Mouse (Mus musculus) effector memory CD4-positive, alpha-beta T cell, adult 5 months (primary cell): ENCODE data around the gene Gca. TPM values are rescaled to one million over a fixed set of nuclear protein-coding genes. Genes with fewer than 3 reads are reported as not detected.

ENCODE experiments used
- polyA plus RNA-seq: library from polyadenylated mRNA; unstranded; fragments of 100-300 nt; shearing (Covaris generic); gene quantifications from one replicate; pipeline ENCODE4 v1.2.1, GENCODE M21; 2017

Gene Gca
- polyA plus RNA-seq = 5.8 TPM

DNA sequence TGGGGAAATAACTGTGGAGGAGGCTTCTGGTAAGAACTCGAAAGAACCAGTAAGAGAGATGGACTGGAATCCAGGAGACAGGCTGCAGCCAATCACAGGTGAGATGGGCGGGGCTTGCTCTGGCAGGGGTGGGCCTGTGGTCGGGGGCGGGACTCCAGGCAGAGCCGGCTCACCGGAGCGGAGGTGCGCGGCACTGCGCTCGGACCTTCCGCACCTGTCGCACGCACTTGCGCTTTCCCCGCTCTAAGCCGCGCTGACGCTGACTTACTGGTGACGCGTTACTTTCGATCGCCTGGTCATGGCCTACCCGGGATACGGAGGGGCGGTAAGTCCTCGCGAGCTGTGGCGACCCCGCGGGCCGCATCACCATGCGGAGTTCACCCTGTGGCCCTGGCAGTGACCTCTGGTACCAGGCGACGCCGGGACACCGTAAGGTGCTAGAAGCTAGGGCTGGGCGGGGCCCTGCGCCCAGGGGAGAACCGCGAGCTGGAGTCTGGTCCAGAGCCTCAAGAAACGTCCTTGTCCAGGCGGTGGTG is at the start of gene Gca:
Gca (plus strand) TSS at position 151 of the 536 bp plus-strand sequence.

DNA sequence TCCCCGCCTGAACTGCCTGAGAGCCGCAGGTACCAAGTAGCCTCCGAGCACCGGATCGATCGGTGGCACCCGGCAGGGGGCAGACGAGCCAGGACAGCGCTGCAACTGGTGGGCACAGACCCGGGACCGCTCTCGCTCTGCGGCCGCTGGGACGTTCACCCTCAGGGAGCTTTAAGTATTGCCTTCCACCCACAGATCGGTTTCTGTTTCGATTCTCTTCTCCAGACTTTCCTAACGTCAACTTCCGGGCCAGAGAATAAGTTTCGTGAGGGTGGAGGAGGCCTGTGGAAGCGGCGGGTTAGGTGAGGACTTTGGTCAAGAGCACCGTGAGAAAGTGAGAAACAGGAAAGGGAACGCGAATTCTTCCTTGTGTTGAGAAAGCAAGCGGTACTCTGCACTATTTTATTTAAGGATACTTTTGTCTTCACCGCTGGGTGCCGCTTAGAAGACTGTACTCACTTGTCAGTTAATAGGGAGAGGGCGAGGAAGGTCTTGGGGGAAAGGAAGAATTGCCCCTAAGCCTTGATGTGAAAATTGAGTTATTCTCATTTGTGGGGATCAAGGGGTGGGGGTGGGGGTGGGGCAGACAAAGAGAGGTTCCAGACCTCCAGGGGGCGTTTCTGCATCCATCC is 18.0 kb upstream of the Gca start, which contains the start of gene Ifih1:
Ifih1 (minus strand) TSS at position 242 of the 632 bp plus-strand sequence.

Other genes starting within 250 kb of the Gca start
- gene Gcg, start 180.6 kb upstream of the Gca start, polyA plus RNA-seq = not detected
- gene Fap, start 90.2 kb upstream of the Gca start, polyA plus RNA-seq = not detected
- 17.8 TPM for gene Ifih1, start 18.0 kb upstream of the Gca start, polyA plus RNA-seq